Mouse (Mus musculus): ENCODE measurements around the gene Hoxd12. TPM values are rescaled to one million over a fixed set of nuclear protein-coding genes. Genes with fewer than 3 reads are reported as not detected.
A peak's percentile ranks its signal among the peaks of the same experiment; 100 is the strongest.

Gene Hoxd12
- polyA plus RNA-seq, 1 experiment = not detected

GRCm38 (mm10) chr2:74680561-74681398 is 6.0 kb downstream of the Hoxd12 start:
- DNase-seq (ENCODE audit: extremely low spot score in 1 of 2, low spot score in 1 of 2) = no peak

- no peak for DNase-seq (ENCODE audit: extremely low spot score in 1 of 2, low spot score in 1 of 2)
These were observed 7.0 kb downstream of the Hoxd12 start for GRCm38 (mm10) chr2:74681594-74682531.

GRCm38 (mm10) chr2:74682796-74683195 is 8.0 kb downstream of the Hoxd12 start:
- no peak for DNase-seq (ENCODE audit: extremely low spot score in 1 of 2, low spot score in 1 of 2)

GRCm38 (mm10) chr2:74683471-74683951 is 8.7 kb downstream of the Hoxd12 start:
- no peak for DNase-seq (ENCODE audit: extremely low spot score in 1 of 2, low spot score in 1 of 2)

GRCm38 (mm10) chr2:74684106-74684505 is 9.3 kb downstream of the Hoxd12 start:
- DNase-seq (ENCODE audit: extremely low spot score in 1 of 2, low spot score in 1 of 2) = no peak

GRCm38 (mm10) chr2:74685059-74685603 is 10.3 kb downstream of the Hoxd12 start:
- DNase-seq (ENCODE audit: extremely low spot score in 1 of 2, low spot score in 1 of 2) = no peak

GRCm38 (mm10) chr2:74686301-74686987 is 11.6 kb downstream of the Hoxd12 start:
- DNase-seq (ENCODE audit: extremely low spot score in 1 of 2, low spot score in 1 of 2) = peak in 1 of 2 experiments; percentile 66

GRCm38 (mm10) chr2:74686988-74687697 is 12.3 kb downstream of the Hoxd12 start:
- DNase-seq (ENCODE audit: extremely low spot score in 1 of 2, low spot score in 1 of 2) = no peak

- DNase-seq (ENCODE audit: extremely low spot score in 1 of 2, low spot score in 1 of 2) = no peak
These were observed 13.1 kb downstream of the Hoxd12 start for GRCm38 (mm10) chr2:74687698-74688555.

- no peak for DNase-seq (ENCODE audit: extremely low spot score in 1 of 2, low spot score in 1 of 2)
These were observed 14.2 kb downstream of the Hoxd12 start for GRCm38 (mm10) chr2:74688795-74689573.

- DNase-seq (ENCODE audit: extremely low spot score in 1 of 2, low spot score in 1 of 2) = no peak
These were observed 14.9 kb downstream of the Hoxd12 start for GRCm38 (mm10) chr2:74689574-74690337.

GRCm38 (mm10) chr2:74690338-74690716 is 15.5 kb downstream of the Hoxd12 start:
- DNase-seq (ENCODE audit: extremely low spot score in 1 of 2, low spot score in 1 of 2) = no peak

GRCm38 (mm10) chr2:74691022-74691951 is 16.5 kb downstream of the Hoxd12 start, which contains the start of gene Hoxd10:
Hoxd10 (plus strand) TSS chr2:74691924.
- DNase-seq (ENCODE audit: extremely low spot score in 1 of 2, low spot score in 1 of 2) = no peak

GRCm38 (mm10) chr2:74691995-74692807 is 17.4 kb downstream of the Hoxd12 start:
- no peak for DNase-seq (ENCODE audit: extremely low spot score in 1 of 2, low spot score in 1 of 2)

- DNase-seq (ENCODE audit: extremely low spot score in 1 of 2, low spot score in 1 of 2) = no peak
These were observed 18.1 kb downstream of the Hoxd12 start for GRCm38 (mm10) chr2:74692808-74693431.

Measured in frontal cortex, adult 2 months (tissue).